Mouse (Mus musculus) ES-Bruce4 (cell line): Measurements from ENCODE around the gene Dnajb14.
"Not testable (repeated sequence)": the region's sequence is repeated elsewhere in the genome, so short reads cannot be mapped to it uniquely, and the experiment has no call there.

Experiments
- CTCF ChIP-seq: IDR thresholded peaks from one replicate; pipeline ENCODE4 v1.8.1; 2011; ENCODE audit warnings: low read depth, low read length
- EP300 ChIP-seq: IDR thresholded peaks from 2 replicates; pipeline ENCODE4 v1.6.1; 2011; ENCODE audit warnings: low read depth, low read length; ENCODE audit not compliant: insufficient read depth
- POLR2A ChIP-seq: IDR thresholded peaks from one replicate; pipeline ENCODE4 v1.8.1; 2011; ENCODE audit warnings: low read length; ENCODE audit not compliant: insufficient read depth

DNA sequence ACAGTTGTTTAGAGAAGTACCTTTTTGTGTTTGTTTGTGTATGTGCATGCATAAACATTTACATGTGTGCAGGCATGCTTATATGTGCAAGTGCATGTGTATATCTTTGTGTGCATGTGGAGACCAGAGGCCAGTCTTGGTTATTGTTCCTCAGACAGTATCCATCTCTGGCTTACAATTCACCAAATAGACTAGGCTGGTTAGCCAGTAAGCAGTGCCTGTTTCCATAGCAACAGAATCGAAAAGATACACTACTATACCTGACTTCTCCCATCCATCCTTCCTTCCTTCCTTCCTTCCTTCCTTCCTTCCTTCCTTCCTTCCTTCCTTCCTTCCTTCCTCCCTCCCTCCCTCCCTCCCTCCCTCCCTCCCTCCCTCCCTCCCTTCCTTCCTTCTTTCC is 96.5 kb downstream of the Dnajb14 start:
- not testable (repeated sequence) for TF ChIP-seq CTCF, EP300, POLR2A
